Mouse (Mus musculus) embryonic stem cell, embryonic (primary cell): Measurements from ENCODE around the gene Acadsb.

Experiments used
- CTCF ChIA-PET, 4 experiments: fragments of 300-600 bp in 2 of 4; fragments of 350-600 bp in 2 of 4; sonication (Branson Sonifier 250); formaldehyde crosslinking; loops; one replicate each; lab custom pipeline; 2022; ENCODE audit warnings: inconsistent platforms in 2 of 4; lab: Charles Lee
- POLR2A ChIA-PET, 4 experiments: fragments of 300-600 bp in 2 of 4; fragments of 350-600 bp in 2 of 4; sonication (Branson Sonifier 250); formaldehyde crosslinking; loops; one replicate each; lab custom pipeline; 2022; ENCODE audit warnings: antibody characterized with exemption in 4 of 4, inconsistent platforms in 1 of 4; lab: Charles Lee

The Acadsb gene

DNA sequence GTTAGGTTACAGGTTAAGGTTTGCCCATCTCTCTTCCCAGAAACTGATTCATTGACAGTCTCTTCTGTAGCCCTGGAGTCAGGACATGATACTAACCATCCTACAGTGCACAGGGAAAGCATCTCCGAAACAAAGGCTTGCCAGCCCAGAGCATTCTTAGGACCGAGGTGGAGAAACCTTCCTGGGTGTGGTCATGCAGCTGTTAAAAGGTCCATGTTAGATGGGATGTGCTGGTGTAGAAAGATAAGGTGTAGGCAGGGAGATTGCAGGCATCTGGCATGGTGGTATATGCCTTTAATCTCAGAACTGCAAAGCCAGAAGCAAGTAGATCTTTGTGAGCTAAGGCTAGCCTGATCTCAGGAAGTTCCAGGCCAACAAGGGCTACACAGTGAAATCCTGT is 14.5 kb downstream of the Acadsb start:
- ChIA-PET CTCF (no interaction called here), POLR2A (no interaction called here)

DNA sequence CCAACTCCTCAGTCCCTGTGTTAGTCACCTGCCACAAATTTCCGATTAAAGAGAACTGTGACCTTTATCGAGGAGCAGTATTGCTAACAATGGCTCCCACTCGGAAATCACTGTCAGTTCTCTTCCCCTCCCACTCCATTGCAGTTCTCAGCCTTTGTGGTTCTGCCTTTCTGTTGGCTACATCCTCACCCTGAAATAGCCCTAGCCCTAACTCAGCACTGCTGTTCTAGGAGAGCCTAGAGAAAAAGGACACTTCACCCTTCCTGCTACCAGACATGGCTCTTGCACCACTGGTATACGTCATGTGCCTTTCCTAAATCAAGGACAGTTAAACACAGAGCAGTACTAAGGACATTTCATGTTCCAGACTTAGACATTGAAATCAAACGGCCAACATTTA is 16.9 kb downstream of the Acadsb start:
- ChIA-PET CTCF (no interaction called here), POLR2A (interaction anchor here in 1 of 4 experiments (0.5 to 0.9 kb wide), 2 partner anchors 30 to 1142 kb away, joined by 3 read pairs; no protein-coding TSS in a partner anchor)

DNA sequence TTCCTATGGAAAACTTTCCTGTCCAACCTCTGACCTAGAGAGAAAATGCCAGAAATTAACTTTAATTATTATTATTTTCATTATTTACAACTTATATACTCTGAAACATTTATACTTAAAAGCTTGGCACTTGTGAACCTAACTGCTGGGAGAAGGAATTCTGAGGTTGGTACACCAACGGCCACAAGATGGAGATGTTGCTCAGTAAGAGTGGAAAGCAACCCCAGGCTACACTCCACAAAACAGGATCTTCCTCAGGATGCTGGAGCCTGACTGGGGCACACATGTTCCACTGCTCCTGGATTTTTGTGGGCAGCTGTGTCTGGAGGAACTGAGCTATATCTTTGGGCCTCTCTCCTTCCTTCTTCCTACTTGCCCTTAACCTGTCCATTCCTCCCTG is 21.8 kb downstream of the Acadsb start:
- POLR2A ChIA-PET = interaction anchor here in 1 of 4 experiments (0.6 kb wide), 1 partner anchor 95 kb away, joined by 3 read pairs; no protein-coding TSS in a partner anchor
- CTCF ChIA-PET = interaction anchor here (0.5 to 1.9 kb wide), 19 partner anchors 8 to 450 kb away, joined by 3 to 13 read pairs (median 4); partner anchors contain the start of genes Acadsb (in 1 of the 4), Bub3 (in 1 of the 4) and Ikzf5 (in 1 of the 4)

DNA sequence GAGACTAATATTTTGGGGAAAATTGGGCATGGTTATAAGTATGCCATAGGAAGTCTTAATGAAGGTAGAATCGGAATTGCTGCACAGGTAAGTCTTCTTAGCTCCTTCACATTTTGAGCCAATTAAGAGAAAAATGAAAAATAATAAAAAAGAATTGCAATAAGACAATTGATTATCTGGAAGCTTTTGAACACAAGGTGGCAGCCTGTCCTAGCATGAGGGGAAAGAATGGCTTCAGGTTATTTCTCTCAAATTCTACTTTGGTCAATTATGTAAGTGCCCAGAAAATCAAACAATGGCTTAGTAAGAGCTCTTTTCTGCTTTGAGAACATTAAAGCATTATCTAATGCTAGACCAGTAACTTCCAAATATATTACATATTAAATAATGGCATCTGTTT is 23.9 kb downstream of the Acadsb start:
- CTCF ChIA-PET = no interaction called here
- POLR2A ChIA-PET = no interaction called here

DNA sequence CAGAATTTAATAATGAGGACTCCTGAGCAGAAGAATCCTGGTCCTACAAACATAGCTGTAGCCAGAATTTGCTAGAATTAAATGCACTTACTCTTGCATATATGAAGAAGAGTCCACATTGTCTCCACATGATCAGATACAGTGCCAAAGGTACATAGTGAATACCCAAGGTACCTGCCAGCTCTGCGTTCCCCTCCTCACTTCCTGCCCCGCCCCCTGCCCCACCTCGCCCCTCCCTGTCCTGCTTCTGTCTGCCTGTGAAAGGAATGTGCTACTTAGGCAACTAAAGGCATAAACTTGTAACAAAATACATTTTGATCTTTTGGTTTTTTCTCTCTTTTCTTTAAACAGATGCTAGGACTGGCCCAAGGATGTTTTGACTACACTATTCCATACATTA is 26.6 kb downstream of the Acadsb start:
- POLR2A ChIA-PET = interaction anchor here in 1 of 4 experiments (1.1 kb wide), 1 partner anchor 28 kb away, joined by 3 read pairs; no protein-coding TSS in a partner anchor
- CTCF ChIA-PET = no interaction called here

DNA sequence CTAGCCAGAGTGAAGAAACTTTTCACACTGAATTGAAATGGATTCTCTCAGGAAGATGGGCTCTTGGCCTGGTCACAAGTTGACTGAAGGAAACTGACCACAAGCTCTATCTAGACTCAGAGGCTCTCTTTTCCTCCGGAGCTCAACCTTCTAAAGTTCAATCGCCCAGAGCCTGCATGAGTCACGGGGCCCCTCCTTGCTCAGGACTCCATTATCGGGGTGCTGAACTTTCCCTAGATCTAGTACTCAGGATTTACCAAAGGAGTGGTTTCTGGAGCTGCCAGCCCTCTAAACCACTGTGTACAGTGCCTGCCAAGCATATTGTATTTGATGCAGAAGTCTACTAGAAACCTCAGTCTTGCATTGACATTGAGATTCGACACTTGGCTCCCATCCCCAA is 46.3 kb downstream of the Acadsb start:
- CTCF ChIA-PET = no interaction called here
- POLR2A ChIA-PET = interaction anchor here in 1 of 4 experiments (0.6 kb wide), 1 partner anchor 348 kb away, joined by 5 read pairs; no protein-coding TSS in a partner anchor

DNA sequence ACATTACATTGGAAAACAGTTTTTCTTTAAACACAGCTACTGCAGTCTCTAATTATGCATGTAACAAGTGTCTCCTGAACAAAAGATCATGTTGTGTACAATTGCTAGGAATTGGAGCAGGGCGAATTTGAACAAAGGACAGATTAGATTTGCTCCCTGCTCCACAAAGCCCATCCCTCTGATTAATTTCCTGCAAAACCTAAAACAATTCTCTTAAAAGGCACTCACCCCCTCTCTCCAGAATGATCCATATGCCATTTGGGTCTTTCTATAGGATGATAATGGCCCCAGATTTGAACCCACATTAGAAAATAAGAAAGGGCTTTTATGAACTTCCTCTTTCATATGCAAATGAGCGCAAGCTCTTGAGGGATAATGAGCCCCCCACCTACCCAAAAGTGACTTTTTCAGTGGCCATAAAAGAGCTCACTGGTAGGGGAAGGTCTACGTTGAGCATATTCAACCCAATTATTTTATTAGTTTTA is 54.8 kb downstream of the Acadsb start:
- POLR2A ChIA-PET = interaction anchor here in 2 of 4 experiments (0.7 to 1.6 kb wide), 3 partner anchors 12 to 794 kb away, joined by 3 to 4 read pairs (median 3); no protein-coding TSS in a partner anchor
- CTCF ChIA-PET = interaction anchor here in 2 of 4 experiments (0.7 kb wide), 2 partner anchors 21 to 417 kb away, joined by 3 read pairs; no protein-coding TSS in a partner anchor

DNA sequence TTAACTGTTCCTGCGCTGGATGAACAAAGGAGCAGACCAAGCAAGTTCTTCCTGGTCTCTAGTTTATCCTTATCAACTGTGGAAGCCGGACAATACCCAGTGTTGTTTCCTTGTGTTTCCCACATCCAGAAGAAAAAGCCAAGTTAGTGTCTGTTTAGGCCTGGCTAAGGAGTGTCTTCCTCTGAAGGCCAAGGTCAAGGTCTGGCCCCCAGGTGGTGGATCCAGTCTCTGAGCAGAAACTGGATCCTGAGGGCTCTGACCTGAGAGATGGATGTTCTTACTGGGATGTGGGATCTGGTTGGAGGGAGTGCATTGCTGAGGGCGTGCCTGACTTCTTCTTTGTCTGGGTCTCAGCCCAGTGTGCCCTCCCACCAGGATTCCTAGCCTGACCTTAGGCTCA is 55.3 kb downstream of the Acadsb start:
- ChIA-PET CTCF (no interaction called here), POLR2A (interaction anchor here in 1 of 4 experiments (1.2 to 1.6 kb wide), 2 partner anchors 12 to 112 kb away, joined by 3 read pairs; no protein-coding TSS in a partner anchor)

DNA sequence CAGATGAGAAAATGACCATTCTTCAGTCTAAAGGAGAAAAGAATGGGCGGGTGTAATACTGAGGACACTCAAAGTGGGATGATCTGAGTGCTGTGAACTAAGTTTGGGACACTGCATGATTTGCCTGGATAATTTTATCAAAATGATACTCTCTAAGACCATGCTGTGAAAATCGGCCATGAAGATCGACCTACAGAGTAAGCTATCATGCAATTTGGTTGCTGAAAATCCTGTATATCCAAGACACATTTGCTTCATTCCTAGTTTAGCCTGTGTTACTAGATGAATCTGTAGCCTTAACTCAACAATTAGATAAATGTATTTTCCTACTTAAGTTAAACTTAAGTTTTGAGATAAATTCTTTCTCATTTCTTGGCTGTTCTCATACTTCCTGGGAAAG is 56.9 kb downstream of the Acadsb start:
- ChIA-PET CTCF (no interaction called here), POLR2A (no interaction called here)

DNA sequence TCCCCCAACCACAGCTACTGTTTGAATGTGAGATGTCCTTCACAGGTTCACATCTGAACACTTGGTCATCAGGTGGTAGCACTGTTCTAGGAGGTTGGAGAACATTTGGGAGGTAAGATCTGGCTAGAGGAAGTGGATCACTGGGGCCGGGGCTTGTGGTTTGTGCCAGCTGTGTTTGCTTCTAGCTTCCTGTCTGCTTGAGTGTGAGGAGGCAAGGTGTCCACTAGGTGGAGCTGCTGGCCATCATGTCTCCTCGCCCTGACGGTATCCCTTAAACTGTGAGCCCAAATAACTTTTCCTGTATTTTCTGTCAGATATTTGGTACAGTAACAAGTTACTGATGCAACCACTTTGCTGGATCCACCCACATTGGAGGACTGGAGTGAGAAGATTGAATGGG is 59.1 kb downstream of the Acadsb start:
- POLR2A ChIA-PET = interaction anchor here in 1 of 4 experiments (1.1 kb wide), 1 partner anchor 18 kb away, joined by 3 read pairs; no protein-coding TSS in a partner anchor

DNA sequence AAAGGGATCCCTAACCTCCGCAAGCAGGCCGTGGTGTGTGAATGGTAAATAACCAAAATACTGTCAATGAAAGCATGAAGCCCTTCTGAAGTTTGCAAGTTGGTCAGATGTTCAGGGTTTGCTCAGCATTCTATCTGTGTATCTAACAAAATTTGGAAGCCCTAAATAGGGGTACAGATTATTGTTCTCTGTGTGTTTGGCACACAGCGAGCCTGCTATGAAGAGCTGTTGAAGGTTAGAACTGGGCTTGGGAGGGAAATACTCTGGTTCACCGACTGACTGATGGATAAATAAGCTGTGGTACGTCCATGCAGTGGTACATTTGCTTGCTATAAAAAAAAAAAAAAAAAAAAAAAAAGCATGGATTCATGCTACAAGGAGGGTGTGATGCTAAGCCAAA is 61.1 kb downstream of the Acadsb start:
- CTCF ChIA-PET = interaction anchor here in 1 of 4 experiments (0.9 kb wide), 1 partner anchor 10 kb away, joined by 3 read pairs; no protein-coding TSS in a partner anchor
- POLR2A ChIA-PET = interaction anchor here in 1 of 4 experiments (0.6 kb wide), 1 partner anchor 496 kb away, joined by 4 read pairs; no protein-coding TSS in a partner anchor

More for the DNA sequence above, 59.1 kb downstream of the Acadsb start:
- CTCF ChIA-PET = interaction anchor here (0.5 to 1.8 kb wide), 35 partner anchors 14 to 1219 kb away, joined by 3 to 25 read pairs (median 4); partner anchors contain the start of gene 2310057M21Rik (in 1 of the 4)

DNA sequence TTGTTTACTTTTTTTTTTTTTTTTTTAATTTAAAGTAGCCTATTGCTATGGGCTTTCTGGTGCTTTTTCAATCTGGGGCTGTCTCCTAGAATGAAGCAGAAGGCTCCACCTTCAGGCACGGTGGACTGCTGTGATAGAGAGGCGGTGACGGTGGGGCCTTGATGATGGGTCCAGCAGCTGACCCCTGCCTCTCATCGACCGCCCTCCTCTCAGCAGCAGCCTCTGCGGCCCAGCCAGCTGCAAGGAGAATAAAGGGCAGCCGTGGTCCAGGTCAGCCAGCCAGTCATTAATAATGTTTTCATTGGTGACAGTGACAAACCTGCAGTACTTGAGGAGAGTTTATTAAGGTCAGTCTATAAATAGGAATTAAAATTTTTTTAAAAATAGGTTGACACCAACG is 66.7 kb downstream of the Acadsb start:
- CTCF ChIA-PET = no interaction called here

DNA sequence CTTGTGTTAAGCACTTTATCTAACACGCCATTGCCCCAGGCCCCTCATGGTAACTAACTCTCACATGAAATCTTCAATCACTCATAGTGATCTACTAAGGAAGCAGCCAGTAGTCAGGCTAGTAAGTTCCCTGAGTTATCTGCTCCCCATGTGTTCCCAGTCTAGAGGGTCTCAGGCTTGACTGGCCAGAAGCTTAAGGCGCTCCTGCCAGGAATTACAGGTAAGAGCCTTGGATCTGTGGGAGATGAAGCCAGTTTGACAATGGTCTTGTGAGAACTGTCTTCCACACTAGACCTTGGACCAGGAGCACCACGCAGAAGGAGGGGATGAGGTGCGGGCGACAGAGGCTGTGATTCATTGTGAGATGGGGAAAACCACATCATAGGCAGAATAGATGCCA is 68.0 kb downstream of the Acadsb start:
- POLR2A ChIA-PET = no interaction called here
- CTCF ChIA-PET = no interaction called here

More for the DNA sequence above, 66.7 kb downstream of the Acadsb start:
- POLR2A ChIA-PET = interaction anchor here in 1 of 4 experiments (0.7 kb wide), 1 partner anchor 220 kb away, joined by 3 read pairs; no protein-coding TSS in a partner anchor
